Mouse (Mus musculus) thymus, adult 18-20 months (tissue): ENCODE measurements around the gene Grcc10.
A peak's percentile ranks its signal among the peaks of the same experiment; 100 is the strongest.

Source experiments
- DNase-seq, 2 experiments: peaks; one replicate each; pipeline ENCODE4 v3.0.0; 2022; ENCODE audit warnings: mixed read lengths in 2 of 2

Gene Grcc10

DNA sequence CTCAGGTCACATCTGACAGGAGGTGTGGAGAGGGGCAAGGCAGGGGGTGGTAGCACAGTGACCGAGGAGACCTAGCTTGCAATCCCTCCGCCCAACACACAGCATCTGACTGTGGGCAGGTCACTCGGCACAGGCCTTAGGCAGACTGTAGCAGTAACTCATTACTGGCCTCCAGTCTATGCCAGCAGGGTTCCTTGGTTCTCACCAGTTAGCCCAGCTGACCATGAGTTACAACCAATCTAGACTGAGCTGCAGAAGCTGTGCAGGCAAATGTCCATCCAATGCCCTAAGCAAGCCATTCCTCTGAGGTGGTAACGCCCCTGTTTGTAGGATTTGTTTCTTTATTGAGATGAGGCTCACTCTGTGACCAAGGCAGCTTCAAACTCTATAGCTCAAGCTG lies 41.8 kb downstream of the Grcc10 start:
- DNase-seq = no peak

DNA sequence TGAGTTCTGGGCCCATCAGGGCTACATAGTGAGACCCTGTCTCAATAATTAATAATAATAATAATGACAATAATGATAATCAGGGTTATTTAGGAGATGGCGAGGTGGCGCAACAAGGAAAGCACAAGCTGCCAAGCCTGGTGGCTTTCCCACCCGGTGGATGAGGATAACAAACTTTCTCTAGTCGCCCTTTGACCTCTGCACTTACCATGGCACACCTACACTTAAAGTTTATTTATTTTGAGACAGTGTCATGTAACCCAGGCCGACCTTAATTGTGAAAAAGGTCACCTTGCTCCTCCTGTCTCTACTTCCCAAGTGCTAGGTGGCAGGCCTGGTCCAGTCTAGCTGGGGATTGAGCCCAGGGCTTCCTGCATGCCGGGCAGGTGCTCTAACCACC lies 42.4 kb downstream of the Grcc10 start:
- no peak for DNase-seq

GRCm38 (mm10) chr6:124696441-124697150 lies 44.6 kb downstream of the Grcc10 start:
- DNase-seq = no peak

GRCm38 (mm10) chr6:124694166-124694955 lies 46.8 kb downstream of the Grcc10 start:
- DNase-seq = peak; percentile 42 to 69

DNA sequence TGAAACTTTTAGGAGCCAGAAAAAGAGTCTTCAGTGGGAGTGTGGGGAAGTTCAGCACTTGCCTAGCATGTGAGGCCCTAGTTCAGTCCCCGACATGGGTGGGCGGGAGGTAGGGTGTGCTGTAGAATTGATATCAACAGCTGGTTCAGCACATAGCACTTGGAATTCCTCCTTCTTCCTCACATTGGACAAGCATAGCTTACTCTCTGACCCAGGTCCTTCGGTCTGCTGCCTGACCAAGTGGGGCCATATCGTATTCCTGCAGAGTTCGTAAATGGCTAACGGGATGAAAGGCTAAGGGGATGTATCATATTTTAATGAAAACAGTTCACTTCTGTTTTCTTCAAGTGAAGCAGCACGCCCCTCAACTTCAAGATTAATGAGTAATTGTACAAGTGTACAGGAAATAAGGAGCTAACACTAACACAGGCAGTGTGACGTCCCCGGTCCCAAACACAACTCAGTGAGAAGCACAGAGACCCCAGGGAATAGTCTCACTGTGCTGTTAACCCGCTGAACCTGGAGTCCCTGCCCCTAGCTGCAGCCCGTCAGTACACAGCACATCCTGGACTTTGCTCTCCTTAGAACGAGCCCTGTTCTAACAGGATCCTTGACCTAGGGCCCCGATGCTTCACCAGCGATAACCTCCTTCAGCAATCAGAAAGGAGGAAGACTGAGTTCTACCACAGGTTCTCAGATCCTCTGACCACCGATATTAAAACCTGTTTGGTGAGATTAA lies 47.8 kb downstream of the Grcc10 start:
- DNase-seq = no peak

GRCm38 (mm10) chr6:124690517-124690916 lies 50.7 kb downstream of the Grcc10 start:
- no peak for DNase-seq
